Mouse (Mus musculus) intestine, embryonic 15.5 days (tissue): ENCODE results near the gene Smyd1. TPM values are rescaled to one million over a fixed set of nuclear protein-coding genes. Genes with fewer than 3 reads are reported as not detected.

ENCODE experiments used
- ATAC-seq: fragments of 200-750 bp; cut with Nextera tagmentation; 2 replicates; pipeline ENCODE4 v1.8.0; 2017; ENCODE audit warnings: moderate TSS enrichment, moderate library complexity
- H3K27ac ChIP-seq: fragments of 300-500 bp; sonication (generic); 2 replicates; pipeline ENCODE4 v1.5.1; 2015; ENCODE audit warnings: mild to moderate bottlenecking, inconsistent platforms
- H3K27me3 ChIP-seq: fragments of 300-500 bp; sonication (generic); replicated peaks from 2 replicates; pipeline ENCODE4 v1.6.1; 2015; ENCODE audit warnings: inconsistent platforms
- H3K36me3 ChIP-seq: fragments of 300-500 bp; sonication (generic); 2 replicates; pipeline ENCODE4 v1.6.1; 2015; ENCODE audit warnings: inconsistent platforms
- H3K4me1 ChIP-seq: fragments of 300-500 bp; sonication (generic); replicated peaks from 2 replicates; pipeline ENCODE4 v1.6.1; 2015; ENCODE audit warnings: inconsistent platforms
- H3K4me2 ChIP-seq: fragments of 300-500 bp; sonication (generic); replicated peaks from 2 replicates; pipeline ENCODE4 v1.6.1; 2015; ENCODE audit warnings: mild to moderate bottlenecking, inconsistent platforms
- H3K4me3 ChIP-seq: fragments of 300-500 bp; sonication (generic); replicated peaks from 2 replicates; pipeline ENCODE4 v1.5.1; 2015; ENCODE audit warnings: inconsistent platforms
- H3K9ac ChIP-seq: fragments of 300-500 bp; sonication (generic); 2 replicates; pipeline ENCODE4 v1.6.1; 2015; ENCODE audit warnings: inconsistent platforms
- H3K9me3 ChIP-seq: fragments of 300-500 bp; sonication (generic); 2 replicates; pipeline ENCODE4 v1.6.1; 2016; ENCODE audit warnings: inconsistent platforms
- WGBS: fragments of 180-500 bp; shearing (Covaris S2); methylation state at CpG from one replicate; pipeline ENCODE4 v1.1.7; 2015; 5-methylcytosine and 5-hydroxymethylcytosine counted together
- polyA plus RNA-seq: library from polyadenylated mRNA; unstranded; fragments of >200 nt; fragmentation: Nextera tagmentation; extraction: Ambion mirVana; gene quantifications from 2 replicates; pipeline ENCODE4 v1.2.1, GENCODE M21; 2015

Smyd1 gene
- polyA plus RNA-seq, 1 experiment from 2014 or later = 0.57 TPM

DNA sequence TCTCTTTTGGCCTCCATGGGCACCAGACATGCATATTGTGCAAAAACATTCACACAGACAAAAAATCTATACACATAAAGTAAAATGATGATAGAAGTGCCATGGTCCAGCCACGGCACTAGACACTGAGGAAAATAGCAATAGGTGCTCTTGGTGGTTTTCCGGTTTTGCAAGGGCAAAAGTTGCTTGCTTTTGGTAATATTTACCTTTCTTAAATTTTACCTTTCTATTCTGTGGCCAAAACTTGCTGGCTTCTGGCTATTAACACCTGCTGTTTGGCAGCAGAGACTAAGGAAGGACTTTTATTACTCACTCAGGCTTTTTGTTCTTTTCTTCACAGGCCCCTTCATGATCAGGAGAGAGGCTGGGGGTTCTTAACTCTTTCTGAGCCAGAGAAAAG, 131.5 kb downstream of the Smyd1 start:
- Histone ChIP-seq H3K27ac (no peak overlapping the region), H3K9ac (no peak overlapping the region), H3K4me3 (no peak overlapping the region), H3K4me1 (no peaks in the 10 kb centered on the region), H3K36me3 (no peaks in the 10 kb centered on the region), H3K9me3 (no peaks in the 10 kb centered on the region), H3K4me2 (no peak overlapping the region), H3K27me3 (no peaks in the 10 kb centered on the region)
- 84% methylated on average over 2 of the region's 2 CpGs for WGBS
- ATAC-seq = no peak

DNA sequence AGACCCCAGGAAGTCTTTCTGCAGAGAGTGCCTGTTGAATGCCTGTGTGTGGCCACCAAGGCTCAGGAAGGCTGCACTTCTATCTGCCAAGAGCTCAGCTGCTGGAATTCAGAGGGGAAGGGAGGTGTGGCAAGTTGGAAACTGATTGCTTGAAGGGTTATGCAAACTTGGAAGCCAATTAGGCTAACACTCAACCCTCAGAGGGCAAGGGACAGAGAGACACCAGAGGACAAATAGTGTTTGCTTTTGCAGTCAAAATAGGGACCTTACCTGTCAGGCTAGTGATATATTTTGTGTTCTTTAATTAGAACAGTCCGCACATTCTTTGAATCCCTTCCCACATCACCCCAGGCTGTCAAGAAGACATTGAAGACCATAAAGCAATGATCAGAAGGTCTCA, 132.5 kb downstream of the Smyd1 start:
- no peaks in the 10 kb centered on the region for H3K9me3 ChIP-seq
- H3K4me2 ChIP-seq = no peak overlapping the region
- ATAC-seq = no peak
- H3K4me1 ChIP-seq = no peaks in the 10 kb centered on the region; the same call in 1 of the 2 replicates
- H3K27me3 ChIP-seq = no peaks in the 10 kb centered on the region
- WGBS = 53% methylated on average over 1 of the region's 1 CpGs
- H3K36me3 ChIP-seq = no peaks in the 10 kb centered on the region
- no peak overlapping the region for H3K9ac ChIP-seq
- no peak overlapping the region for H3K4me3 ChIP-seq
- H3K27ac ChIP-seq = no peak overlapping the region

DNA sequence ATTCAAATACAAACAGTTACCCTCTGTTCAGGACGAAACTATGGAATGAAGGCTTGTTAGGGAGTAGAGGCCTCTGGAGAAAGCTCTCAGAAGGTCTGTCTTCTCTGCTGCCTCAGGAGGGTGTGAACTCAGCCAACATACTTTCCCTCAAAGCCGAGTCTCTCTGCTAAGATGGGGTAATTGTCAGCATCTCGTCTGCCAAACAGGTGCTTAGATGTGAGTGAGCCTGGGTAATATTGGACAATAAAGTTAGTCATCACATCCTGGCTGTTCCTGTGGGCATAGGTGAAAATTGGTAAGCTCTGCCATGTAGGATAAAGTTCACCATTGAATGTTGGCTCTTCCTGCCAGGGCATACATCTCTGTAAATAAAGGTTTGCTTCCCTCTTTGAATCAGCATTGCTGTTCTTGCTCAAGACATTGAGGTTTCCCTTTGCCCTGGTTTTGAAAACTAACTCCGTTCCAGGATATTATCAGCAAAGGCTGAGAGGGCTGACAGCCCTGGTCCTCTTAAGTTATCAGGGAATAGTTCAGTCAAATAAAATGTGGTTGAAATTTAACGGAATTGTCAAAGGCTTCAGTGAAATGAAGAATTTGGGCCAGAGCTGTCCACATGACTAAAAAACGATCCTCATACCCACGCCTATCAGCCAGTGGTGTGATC, 137.0 kb downstream of the Smyd1 start:
- H3K4me2 ChIP-seq = no peak overlapping the region
- peak; percentile 82 for ATAC-seq
- H3K4me3 ChIP-seq = no peak overlapping the region
- no peak overlapping the region for H3K27ac ChIP-seq
- WGBS = 61% methylated on average over 7 of the region's 7 CpGs
- no peaks in the 10 kb centered on the region for H3K27me3 ChIP-seq
- no peak overlapping the region for H3K9ac ChIP-seq
- H3K36me3 ChIP-seq = no peaks in the 10 kb centered on the region
- no peaks in the 10 kb centered on the region for H3K9me3 ChIP-seq
- no peaks in the 10 kb centered on the region; the same call in 1 of the 2 replicates for H3K4me1 ChIP-seq

DNA sequence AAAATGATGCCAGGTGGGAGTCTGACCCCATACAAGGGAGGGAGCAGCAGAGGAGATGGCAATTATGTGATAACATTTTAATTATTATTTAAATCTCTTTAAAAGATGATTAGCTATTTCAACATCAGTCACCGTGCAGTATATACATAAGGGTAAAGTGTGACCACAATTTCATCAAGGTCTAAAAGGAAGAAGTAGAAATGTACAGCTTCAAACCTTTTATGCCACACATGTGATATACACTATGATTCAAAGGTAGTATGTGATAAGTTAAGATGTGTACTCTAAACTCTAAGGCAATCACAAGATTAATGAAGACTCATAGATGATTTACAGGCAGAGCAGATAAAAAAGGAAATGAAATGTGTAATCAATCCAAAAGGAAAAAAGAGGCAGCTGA, 141.4 kb downstream of the Smyd1 start:
- Histone ChIP-seq H3K4me2 (no peak overlapping the region), H3K9ac (no peak overlapping the region), H3K27ac (no peak overlapping the region), H3K36me3 (no peaks in the 10 kb centered on the region), H3K4me1 (no peaks in the 10 kb centered on the region; the same call in 1 of the 2 replicates), H3K27me3 (no peaks in the 10 kb centered on the region), H3K9me3 (no peaks in the 10 kb centered on the region), H3K4me3 (no peak overlapping the region)
- 0 out of 2 replicates have a peak, but pooled peaks have one; percentile 53 for ATAC-seq
- 82% methylated on average over 1 of the region's 1 CpGs for WGBS

DNA sequence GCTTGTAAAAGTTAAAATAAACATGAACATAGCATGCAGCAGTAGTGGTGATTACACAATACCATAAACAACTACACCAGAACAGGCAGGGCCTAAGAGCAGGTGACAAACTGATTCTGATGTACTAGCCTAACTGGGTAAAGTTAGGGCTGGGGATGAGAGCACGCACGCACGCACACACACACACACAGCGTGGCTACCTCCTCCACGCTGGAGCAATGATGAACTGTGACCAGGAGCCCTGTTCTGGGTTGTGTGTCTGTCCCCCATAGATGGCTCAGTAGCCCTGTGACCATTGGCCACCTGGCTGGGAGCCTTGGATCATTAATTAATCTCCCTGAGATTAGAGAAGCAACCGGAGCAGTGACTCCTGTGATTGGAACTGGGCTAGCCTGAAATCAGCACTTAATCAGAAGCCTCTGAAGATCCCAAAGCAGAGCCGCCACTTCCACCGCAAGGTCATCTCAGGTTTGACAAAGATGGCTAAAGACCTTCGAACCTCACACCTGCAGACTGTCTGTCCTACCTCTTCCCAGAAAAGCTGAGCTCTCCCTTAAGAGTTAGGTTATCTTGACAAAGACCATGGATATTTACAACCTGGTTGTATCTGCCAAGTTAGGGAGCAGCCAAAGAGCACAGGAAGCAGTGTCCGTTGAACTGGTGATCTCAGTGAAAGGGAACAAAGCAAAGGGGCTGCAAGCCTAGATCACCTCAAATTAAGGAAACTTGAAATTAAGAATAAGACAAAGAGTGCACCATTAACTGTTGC, 149.0 kb downstream of the Smyd1 start:
- Histone ChIP-seq H3K4me1 (no peaks in the 10 kb centered on the region), H3K9me3 (no peaks in the 10 kb centered on the region), H3K36me3 (no peaks in the 10 kb centered on the region), H3K27ac (no peak overlapping the region), H3K9ac (no peak overlapping the region), H3K27me3 (no peaks in the 10 kb centered on the region), H3K4me2 (no peak overlapping the region), H3K4me3 (no peak overlapping the region)
- WGBS = 82% methylated on average over 10 of the region's 10 CpGs
- no peak for ATAC-seq

DNA sequence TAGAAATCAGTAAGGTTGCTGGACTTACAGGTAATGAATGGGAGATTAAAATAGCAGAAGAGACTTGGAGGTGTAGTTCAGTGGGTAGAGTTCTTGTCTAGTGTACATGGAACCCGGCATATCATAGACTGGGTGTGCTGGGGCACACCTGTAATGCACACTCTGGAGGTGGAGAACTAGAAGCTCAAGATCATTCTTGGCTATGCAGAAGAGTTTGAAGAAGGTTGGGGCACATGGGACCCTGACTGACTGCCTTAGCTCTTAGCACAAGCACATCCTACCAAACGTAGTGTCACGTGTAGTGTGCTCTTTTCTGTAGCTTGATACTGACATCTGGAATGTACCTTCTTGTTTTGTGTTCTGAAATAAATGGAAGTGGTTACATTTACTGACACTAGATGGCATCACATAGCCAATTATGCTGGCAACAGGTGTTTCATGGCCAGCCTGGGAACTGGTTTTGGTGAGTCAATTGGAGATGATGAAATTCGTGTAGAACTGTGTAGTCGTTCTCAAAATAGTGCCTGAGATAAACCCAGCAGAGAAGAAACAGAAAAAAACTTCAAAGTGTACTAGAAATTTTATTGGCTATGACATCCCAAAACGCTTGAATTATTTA, 155.4 kb downstream of the Smyd1 start:
- ATAC-seq = peak; percentile 78
- Histone ChIP-seq H3K9me3 (no peaks in the 10 kb centered on the region), H3K4me1 (no peaks in the 10 kb centered on the region; the same call in 1 of the 2 replicates), H3K9ac (no peak overlapping the region), H3K4me3 (no peak overlapping the region), H3K27me3 (no peaks in the 10 kb centered on the region), H3K4me2 (no peak overlapping the region), H3K27ac (no peak overlapping the region), H3K36me3 (no peaks in the 10 kb centered on the region)
- 33% methylated on average over 6 of the region's 6 CpGs for WGBS

DNA sequence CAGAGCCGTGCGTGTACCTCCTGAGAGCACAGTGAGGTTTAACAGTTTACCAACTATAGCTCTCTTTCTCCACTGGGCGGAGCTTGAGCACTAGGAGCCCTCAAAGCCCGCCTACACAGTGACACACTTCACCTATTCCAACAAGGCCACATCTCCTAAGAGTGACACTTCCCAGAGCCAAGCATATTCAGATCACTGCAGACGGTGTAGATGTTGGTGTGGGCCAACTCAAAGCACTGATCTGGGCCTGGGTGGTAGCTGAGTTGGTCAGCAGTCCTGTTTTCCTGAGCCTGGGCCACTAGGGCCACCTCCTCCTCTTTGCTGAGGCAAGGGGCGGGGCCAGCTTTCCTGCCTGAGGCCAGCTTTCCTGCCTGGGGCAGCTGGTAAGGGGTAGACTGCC, 157.6 kb downstream of the Smyd1 start:
- Histone ChIP-seq H3K27me3 (no peaks in the 10 kb centered on the region), H3K4me2 (no peak overlapping the region), H3K4me1 (no peaks in the 10 kb centered on the region; the same call in 1 of the 2 replicates), H3K27ac (no peak overlapping the region), H3K9me3 (no peaks in the 10 kb centered on the region), H3K4me3 (no peak overlapping the region), H3K9ac (no peak overlapping the region), H3K36me3 (no peaks in the 10 kb centered on the region)
- WGBS = 26% methylated on average over 6 of the region's 6 CpGs
- peak; percentile 62 for ATAC-seq

Other genes starting within 250 kb of the Smyd1 start
- gene Thnsl2, start 177.8 kb downstream of the Smyd1 start, polyA plus RNA-seq = 47.4 and 49.6 TPM in 2 replicates
- gene Fabp1, start 122.4 kb downstream of the Smyd1 start, polyA plus RNA-seq = 2,291 and 2,664 TPM in 2 replicates
- 62.2 and 72.5 TPM in 2 replicates for gene Krcc1, start 50.6 kb downstream of the Smyd1 start, polyA plus RNA-seq
- 0.21 TPM in 1 of 2 replicates, not detected in the other for gene Cd8b1, start 555 bp upstream of the Smyd1 start, polyA plus RNA-seq
- gene Cd8a, start 51.2 kb upstream of the Smyd1 start, polyA plus RNA-seq = not detected in 2 replicates
- gene Rmnd5a, start 118.4 kb upstream of the Smyd1 start, polyA plus RNA-seq = 13.9 and 16.0 TPM in 2 replicates
- gene Rnf103, start 171.7 kb upstream of the Smyd1 start, polyA plus RNA-seq = 27.9 and 29.9 TPM in 2 replicates
- gene Chmp3, start 221.6 kb upstream of the Smyd1 start, polyA plus RNA-seq = 68.9 and 70.2 TPM in 2 replicates